Mouse (Mus musculus): Measurements from ENCODE around the gene Sat1. TPM values are rescaled to one million over a fixed set of nuclear protein-coding genes. Genes with fewer than 3 reads are reported as not detected.

Sat1 gene
- polyA plus RNA-seq, 1 experiment: 305 TPM

DNA sequence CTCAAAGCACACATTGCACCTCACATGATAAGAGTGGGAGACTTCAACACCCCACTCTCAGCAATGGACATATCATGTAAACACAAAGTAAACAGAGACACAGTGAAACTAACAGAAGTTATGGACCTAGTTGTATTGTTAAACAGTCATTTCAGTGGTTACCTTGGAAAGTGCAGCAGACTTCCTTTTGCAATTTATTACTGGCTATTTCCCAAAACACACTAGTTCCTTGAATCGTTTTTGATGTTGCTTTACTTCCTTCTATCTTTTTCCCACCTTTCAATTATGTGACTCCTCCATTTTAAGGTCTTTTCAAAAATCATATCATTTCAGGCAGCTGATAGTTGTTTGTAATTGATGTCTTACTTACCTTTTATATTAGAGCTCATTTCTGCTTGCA is 44.5 kb downstream of the Sat1 start:
- Histone ChIP-seq H3K79me2 (ENCODE audit: control insufficient read depth, insufficient read depth) (no peaks in the 10 kb centered on the region), H3K36me3 (ENCODE audit: control insufficient read depth, insufficient read depth) (no peaks in the 10 kb centered on the region), H3ac (ENCODE audit: control insufficient read depth, insufficient read length) (no peak overlapping the region), H3K4me2 (ENCODE audit: low read depth) (no peak overlapping the region), H3K27me3 (ENCODE audit: control insufficient read depth, insufficient read depth, insufficient read length) (no peaks in the 10 kb centered on the region), H3K4me3 (no peak overlapping the region)
- TF ChIP-seq USF1 (IDR thresholded peaks at IDR 0.05; ENCODE audit: low read depth): no peak
- no peak for TF ChIP-seq SRF (IDR thresholded peaks at IDR 0.05; ENCODE audit: control insufficient read depth, insufficient read length, low read depth)
- no peak for TF ChIP-seq E2F4 (IDR thresholded peaks at IDR 0.05; ENCODE audit: insufficient read depth)
- TF ChIP-seq CEBPB (IDR thresholded peaks at IDR 0.05; ENCODE audit: insufficient read depth, poor library complexity, severe bottlenecking): no peak
- no peak for TF ChIP-seq MYOD1 (IDR thresholded peaks at IDR 0.05; ENCODE audit: control insufficient read depth in 1 of 3, insufficient read length in 2 of 3, low read depth in 2 of 3)
- TF ChIP-seq TCF12 (IDR thresholded peaks at IDR 0.05; ENCODE audit: insufficient read depth, poor library complexity, severe bottlenecking): no peak
- no peak for TF ChIP-seq REST (IDR thresholded peaks at IDR 0.05; ENCODE audit: insufficient read depth, insufficient read length)
- no peak for TF ChIP-seq POLR2AphosphoS2 (IDR thresholded peaks at IDR 0.05; ENCODE audit: insufficient read length, low read depth)
- TF ChIP-seq POLR2A (IDR thresholded peaks at IDR 0.05; ENCODE audit: insufficient read length, low read depth): no peak
- no peak for TF ChIP-seq TCF3 (IDR thresholded peaks at IDR 0.05; ENCODE audit: insufficient read length, low read depth)

DNA sequence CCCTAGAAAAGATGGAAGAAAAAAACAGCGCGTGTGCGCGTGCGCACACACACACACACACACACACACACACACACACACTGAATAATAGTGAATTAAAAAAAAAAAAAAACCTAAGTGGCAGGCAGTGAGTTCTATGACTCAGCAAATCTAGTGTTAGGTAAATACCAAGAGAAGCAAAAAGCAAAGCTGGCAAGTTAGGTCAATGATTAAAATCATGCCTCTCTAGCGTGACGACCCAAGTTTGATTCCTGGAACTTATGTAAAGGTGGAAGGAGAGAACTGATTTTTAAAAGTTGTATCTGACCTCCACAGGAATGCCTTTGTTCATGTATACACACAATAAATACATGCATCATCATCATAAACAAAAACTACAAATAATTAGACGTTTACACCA is 46.4 kb downstream of the Sat1 start:
- H3K79me2 ChIP-seq (ENCODE audit: control insufficient read depth, insufficient read depth): no peaks in the 10 kb centered on the region
- no peaks in the 10 kb centered on the region for H3K36me3 ChIP-seq (ENCODE audit: control insufficient read depth, insufficient read depth)
- H3K27me3 ChIP-seq (ENCODE audit: control insufficient read depth, insufficient read depth, insufficient read length): no peaks in the 10 kb centered on the region
- no peak overlapping the region for H3K4me2 ChIP-seq (ENCODE audit: low read depth)
- H3K4me3 ChIP-seq: no peak overlapping the region
- TF ChIP-seq MYOD1 (IDR thresholded peaks at IDR 0.05; ENCODE audit: control insufficient read depth in 1 of 3, insufficient read length in 2 of 3, low read depth in 2 of 3) (no peak), MAX (IDR thresholded peaks at IDR 0.05; ENCODE audit: low read depth) (no peak), USF1 (IDR thresholded peaks at IDR 0.05; ENCODE audit: low read depth) (no peak), TCF12 (IDR thresholded peaks at IDR 0.05; ENCODE audit: insufficient read depth, poor library complexity, severe bottlenecking) (no peak), TCF3 (IDR thresholded peaks at IDR 0.05; ENCODE audit: insufficient read length, low read depth) (no peak), SRF (IDR thresholded peaks at IDR 0.05; ENCODE audit: control insufficient read depth, insufficient read length, low read depth) (no peak), CEBPB (IDR thresholded peaks at IDR 0.05; ENCODE audit: insufficient read depth, poor library complexity, severe bottlenecking) (no peak)
- H3ac ChIP-seq (ENCODE audit: control insufficient read depth, insufficient read length): no peak overlapping the region

DNA sequence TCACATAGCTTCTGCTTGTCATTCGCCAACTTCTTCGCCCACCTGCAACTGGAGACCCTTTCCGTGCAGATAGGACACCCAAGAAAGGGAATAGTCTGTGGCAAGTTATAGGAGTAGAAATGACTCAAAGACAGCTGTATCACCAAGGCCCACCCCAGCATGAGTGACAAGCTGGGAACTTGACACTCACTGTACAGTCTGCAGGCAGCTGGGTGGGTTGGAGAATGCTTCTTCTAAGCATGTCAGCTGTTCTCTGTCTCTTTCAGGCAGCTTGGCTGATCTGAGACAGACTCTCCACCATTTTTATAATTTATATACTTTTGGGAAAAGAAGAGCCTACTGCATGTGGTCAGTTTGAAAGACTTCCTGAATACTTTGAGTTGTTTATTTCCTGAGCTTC is 48.6 kb downstream of the Sat1 start:
- no peak overlapping the region for H3K4me3 ChIP-seq

GRCm38 (mm10) chrX:155166313-155166712 is 49.9 kb downstream of the Sat1 start:
- no peak overlapping the region for H3K4me2 ChIP-seq (ENCODE audit: low read depth)
- no peaks in the 10 kb centered on the region for H3K27me3 ChIP-seq (ENCODE audit: control insufficient read depth, insufficient read depth, insufficient read length)
- TF ChIP-seq MYOD1 (IDR thresholded peaks at IDR 0.05; ENCODE audit: control insufficient read depth in 1 of 3, insufficient read length in 2 of 3, low read depth in 2 of 3) (peak in 1 of 3 experiments; percentile 80), SRF (IDR thresholded peaks at IDR 0.05; ENCODE audit: control insufficient read depth, insufficient read length, low read depth) (no peak), MYOG (IDR thresholded peaks at IDR 0.05; ENCODE audit: control insufficient read depth in 1 of 3, insufficient read depth in 1 of 3, insufficient read length in 2 of 3, low read depth in 2 of 3) (peak in 1 of 3 experiments; percentile 46), TCF12 (IDR thresholded peaks at IDR 0.05; ENCODE audit: insufficient read depth, poor library complexity, severe bottlenecking) (peak; percentile 10)
- no peak overlapping the region for H3ac ChIP-seq (ENCODE audit: control insufficient read depth, insufficient read length)
- no peaks in the 10 kb centered on the region for H3K79me2 ChIP-seq (ENCODE audit: control insufficient read depth, insufficient read depth)
- H3K4me3 ChIP-seq: no peak overlapping the region
- no peaks in the 10 kb centered on the region for H3K36me3 ChIP-seq (ENCODE audit: control insufficient read depth, insufficient read depth)

More for the DNA sequence above, 48.6 kb downstream of the Sat1 start:
- Histone ChIP-seq H3ac (ENCODE audit: control insufficient read depth, insufficient read length) (no peak overlapping the region), H3K27me3 (ENCODE audit: control insufficient read depth, insufficient read depth, insufficient read length) (no peaks in the 10 kb centered on the region), H3K79me2 (ENCODE audit: control insufficient read depth, insufficient read depth) (no peaks in the 10 kb centered on the region), H3K4me2 (ENCODE audit: low read depth) (peak overlapping the region; percentile 36), H3K36me3 (ENCODE audit: control insufficient read depth, insufficient read depth) (no peaks in the 10 kb centered on the region)
- TF ChIP-seq TCF3 (IDR thresholded peaks at IDR 0.05; ENCODE audit: insufficient read length, low read depth) (peak; percentile 32), CEBPB (IDR thresholded peaks at IDR 0.05; ENCODE audit: insufficient read depth, poor library complexity, severe bottlenecking) (no peak), MYOG (IDR thresholded peaks at IDR 0.05; ENCODE audit: control insufficient read depth in 1 of 3, insufficient read depth in 1 of 3, insufficient read length in 2 of 3, low read depth in 2 of 3) (peak; percentile 16 to 87 (median 73)), MYOD1 (IDR thresholded peaks at IDR 0.05; ENCODE audit: control insufficient read depth in 1 of 3, insufficient read length in 2 of 3, low read depth in 2 of 3) (peak; percentile 66 to 93 (median 75))

- H3ac ChIP-seq (ENCODE audit: control insufficient read depth, insufficient read length): no peak overlapping the region
Measured at GRCm38 (mm10) chrX:155163553-155163952, 52.7 kb downstream of the Sat1 start.

More at GRCm38 (mm10) chrX:155163553-155163952, 52.7 kb downstream of the Sat1 start:
- Histone ChIP-seq H3K4me2 (ENCODE audit: low read depth) (no peak overlapping the region), H3K79me2 (ENCODE audit: control insufficient read depth, insufficient read depth) (no peaks in the 10 kb centered on the region), H3K27me3 (ENCODE audit: control insufficient read depth, insufficient read depth, insufficient read length) (no peaks in the 10 kb centered on the region), H3K36me3 (ENCODE audit: control insufficient read depth, insufficient read depth) (no peaks in the 10 kb centered on the region), H3K4me3 (no peak overlapping the region)
- TF ChIP-seq TCF3 (IDR thresholded peaks at IDR 0.05; ENCODE audit: insufficient read length, low read depth): no peak
- TF ChIP-seq USF1 (IDR thresholded peaks at IDR 0.05; ENCODE audit: low read depth): no peak
- no peak for TF ChIP-seq POLR2A (IDR thresholded peaks at IDR 0.05; ENCODE audit: insufficient read length, low read depth)
- TF ChIP-seq MYOG (IDR thresholded peaks at IDR 0.05; ENCODE audit: control insufficient read depth in 1 of 3, insufficient read depth in 1 of 3, insufficient read length in 2 of 3, low read depth in 2 of 3): no peak
- TF ChIP-seq MAX (IDR thresholded peaks at IDR 0.05; ENCODE audit: low read depth): no peak
- no peak for TF ChIP-seq MYOD1 (IDR thresholded peaks at IDR 0.05; ENCODE audit: control insufficient read depth in 1 of 3, insufficient read length in 2 of 3, low read depth in 2 of 3)
- TF ChIP-seq CEBPB (IDR thresholded peaks at IDR 0.05; ENCODE audit: insufficient read depth, poor library complexity, severe bottlenecking): no peak
- no peak for TF ChIP-seq TCF12 (IDR thresholded peaks at IDR 0.05; ENCODE audit: insufficient read depth, poor library complexity, severe bottlenecking)
- no peak for TF ChIP-seq REST (IDR thresholded peaks at IDR 0.05; ENCODE audit: insufficient read depth, insufficient read length)
- TF ChIP-seq E2F4 (IDR thresholded peaks at IDR 0.05; ENCODE audit: insufficient read depth): no peak

Other genes with a start within 250 kb of the Sat1 start
- gene Magea8, start 220.6 kb downstream of the Sat1 start, polyA plus RNA-seq (2012; fragmentation: generic; extraction: Trizol): 2.6 TPM
- gene Magea5, start 153.3 kb downstream of the Sat1 start, polyA plus RNA-seq (2012; fragmentation: generic; extraction: Trizol): 0.60 TPM
- gene Magea1, start 126.7 kb downstream of the Sat1 start, polyA plus RNA-seq (2012; fragmentation: generic; extraction: Trizol): not detected
- 0.17 TPM for gene Magea2, start 122.8 kb downstream of the Sat1 start, polyA plus RNA-seq (2012; fragmentation: generic; extraction: Trizol)
- gene Cldn34b2, start 88.0 kb downstream of the Sat1 start, polyA plus RNA-seq (2012; fragmentation: generic; extraction: Trizol): not detected
- 75.9 TPM for gene Acot9, start 46.0 kb upstream of the Sat1 start, polyA plus RNA-seq (2012; fragmentation: generic; extraction: Trizol)
- gene Prdx4, start 124.3 kb upstream of the Sat1 start, polyA plus RNA-seq (2012; fragmentation: generic; extraction: Trizol): 97.8 TPM